Mouse (Mus musculus) intestine, embryonic 14.5 days (tissue): ENCODE measurements at regions not wholly inside any gene's neighbourhood (a gene's known extent, or its start where the extent isn't known, plus 50 kb on each side); places are given as distances from the start of the nearest gene placed in this dataset.

Experiments
- ATAC-seq: fragments of 200-750 bp; cut with Nextera tagmentation; replicated peaks from 2 replicates; pipeline ENCODE4 v1.8.0; 2017; ENCODE audit warnings: low read depth, moderate number of reproducible peaks, moderate TSS enrichment, moderate library complexity; ENCODE audit not compliant: low FRiP score, low TSS enrichment
- DNase-seq: peaks from one replicate; pipeline ENCODE4 v3.0.0-alpha.2; 2018; ENCODE audit warnings: low spot score
- H3K27ac ChIP-seq: fragments of 300-500 bp; sonication (generic); 2 replicates; pipeline ENCODE4 v1.5.1; 2014; ENCODE audit warnings: low read depth, mild to moderate bottlenecking, control low read depth
- H3K27me3 ChIP-seq: fragments of 300-500 bp; sonication (generic); replicated peaks from 2 replicates; pipeline ENCODE4 v1.6.1; 2014; ENCODE audit warnings: low read length, control low read depth; ENCODE audit not compliant: control insufficient read depth, insufficient read depth
- H3K36me3 ChIP-seq: fragments of 300-500 bp; sonication (generic); 2 replicates; pipeline ENCODE4 v1.6.1; 2014; ENCODE audit warnings: low read length, control low read depth; ENCODE audit not compliant: control insufficient read depth, insufficient read depth
- H3K4me1 ChIP-seq: fragments of 300-500 bp; sonication (generic); replicated peaks from 2 replicates; pipeline ENCODE4 v1.6.1; 2014; ENCODE audit warnings: low read length, control low read depth, mixed read lengths; ENCODE audit not compliant: control insufficient read depth, insufficient read depth
- H3K4me2 ChIP-seq: fragments of 300-500 bp; sonication (generic); 2 replicates; pipeline ENCODE4 v1.6.1; 2014; ENCODE audit warnings: low read length
- H3K4me3 ChIP-seq: fragments of 300-500 bp; sonication (generic); 2 replicates; pipeline ENCODE4 v1.5.1; 2014; ENCODE audit warnings: low read depth, low read length, control low read depth, mixed read lengths
- H3K9ac ChIP-seq: fragments of 300-500 bp; sonication (generic); 2 replicates; pipeline ENCODE4 v1.6.1; 2014; ENCODE audit warnings: mild to moderate bottlenecking, low read length
- H3K9me3 ChIP-seq: fragments of 300-500 bp; sonication (generic); 2 replicates; pipeline ENCODE4 v1.6.1; 2016; ENCODE audit warnings: low read length, control low read depth; ENCODE audit not compliant: control insufficient read depth
- WGBS: fragments of 180-500 bp; shearing (Covaris S2); extraction: QIAGEN DNeasy Blood & Tissue Kit; methylation state at CpG from one replicate; pipeline ENCODE4 v1.1.7; 2014; 5-methylcytosine and 5-hydroxymethylcytosine counted together

- no peaks in the 10 kb centered on the region for H3K9me3 ChIP-seq
- WGBS, result 61% methylated on average over 3 of the region's 3 CpGs
- ATAC-seq (no peak), DNase-seq (no peak)
- no peak overlapping the region for H3K4me2 ChIP-seq
- H3K27me3 ChIP-seq, result no peaks in the 10 kb centered on the region
- no peaks in the 10 kb centered on the region for H3K36me3 ChIP-seq
- H3K4me1 ChIP-seq, result peaks cover under 1% of the 10 kb centered on the region; the same call in 1 of the 2 replicates
- H3K4me3 ChIP-seq, result no peak overlapping the region
- H3K9ac ChIP-seq, result no peak overlapping the region
- no peak overlapping the region for H3K27ac ChIP-seq
These were observed 75.1 kb upstream of the Nrip1 start for GRCm38 (mm10) chr16:76448773-76449172.

DNA sequence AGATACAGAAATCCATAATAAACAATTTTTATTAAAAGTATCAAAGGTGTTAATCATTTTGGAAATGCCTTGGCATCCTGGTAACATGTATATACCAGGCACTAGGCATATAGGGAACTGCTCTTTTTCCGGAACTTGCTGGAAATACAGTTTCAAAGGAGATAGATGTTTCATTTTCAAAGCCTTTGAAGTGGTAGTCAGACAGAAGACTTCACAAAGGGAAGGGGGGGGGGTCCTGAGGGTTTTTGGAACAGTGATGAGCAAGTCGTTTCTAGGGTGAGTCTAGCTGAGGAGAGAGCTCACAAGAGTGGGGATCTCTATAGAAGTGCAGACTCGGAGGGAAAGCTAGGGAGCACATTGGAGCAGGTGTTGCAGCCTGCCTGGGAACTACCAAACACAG is 73.4 kb upstream of the Nrip1 start:
- ATAC-seq (no peak), DNase-seq (no peak)
- Histone ChIP-seq H3K4me1 (no peaks in the 10 kb centered on the region), H3K27ac (no peak overlapping the region), H3K36me3 (no peaks in the 10 kb centered on the region), H3K27me3 (no peaks in the 10 kb centered on the region), H3K9ac (no peak overlapping the region), H3K9me3 (no peaks in the 10 kb centered on the region), H3K4me3 (no peak overlapping the region), H3K4me2 (no peak overlapping the region)
- WGBS, result 72% methylated on average over 3 of the region's 3 CpGs

DNA sequence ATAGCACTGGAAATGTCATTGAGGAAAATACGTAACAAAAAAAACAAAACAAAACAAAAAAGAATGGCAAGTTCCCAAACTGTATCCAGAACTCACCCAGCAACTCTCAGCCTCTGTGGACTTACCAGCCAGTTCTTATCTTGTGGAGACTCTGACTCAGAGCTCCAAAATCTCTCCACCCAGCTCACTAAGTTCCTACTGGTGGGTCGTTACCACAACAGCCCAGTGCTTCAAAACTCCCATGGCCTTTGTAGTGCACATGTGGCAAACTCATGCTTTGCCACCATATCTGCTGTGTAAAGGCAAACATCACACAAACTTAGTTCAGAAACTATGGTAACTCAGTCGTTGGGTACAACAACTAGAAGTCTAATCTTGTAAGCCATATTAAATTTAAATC is 71.0 kb upstream of the Nrip1 start:
- WGBS, result 74% methylated on average over 3 of the region's 3 CpGs
- no peak for DNase-seq
- no peak overlapping the region for H3K27ac ChIP-seq
- no peaks in the 10 kb centered on the region for H3K4me1 ChIP-seq
- H3K4me2 ChIP-seq, result no peak overlapping the region
- no peak overlapping the region for H3K9ac ChIP-seq
- ATAC-seq, result no peak
- no peaks in the 10 kb centered on the region for H3K27me3 ChIP-seq
- no peaks in the 10 kb centered on the region for H3K9me3 ChIP-seq
- no peak overlapping the region for H3K4me3 ChIP-seq
- H3K36me3 ChIP-seq, result no peaks in the 10 kb centered on the region

- DNase-seq (no peak), ATAC-seq (no peak)
- WGBS, result 85% methylated on average over 2 of the region's 2 CpGs
- Histone ChIP-seq H3K4me1 (no peaks in the 10 kb centered on the region), H3K36me3 (no peaks in the 10 kb centered on the region), H3K4me2 (no peak overlapping the region), H3K9ac (no peak overlapping the region), H3K9me3 (no peaks in the 10 kb centered on the region), H3K27ac (no peak overlapping the region), H3K27me3 (no peaks in the 10 kb centered on the region), H3K4me3 (no peak overlapping the region)
These were observed 69.0 kb upstream of the Nrip1 start for GRCm38 (mm10) chr16:76442635-76443034.

DNA sequence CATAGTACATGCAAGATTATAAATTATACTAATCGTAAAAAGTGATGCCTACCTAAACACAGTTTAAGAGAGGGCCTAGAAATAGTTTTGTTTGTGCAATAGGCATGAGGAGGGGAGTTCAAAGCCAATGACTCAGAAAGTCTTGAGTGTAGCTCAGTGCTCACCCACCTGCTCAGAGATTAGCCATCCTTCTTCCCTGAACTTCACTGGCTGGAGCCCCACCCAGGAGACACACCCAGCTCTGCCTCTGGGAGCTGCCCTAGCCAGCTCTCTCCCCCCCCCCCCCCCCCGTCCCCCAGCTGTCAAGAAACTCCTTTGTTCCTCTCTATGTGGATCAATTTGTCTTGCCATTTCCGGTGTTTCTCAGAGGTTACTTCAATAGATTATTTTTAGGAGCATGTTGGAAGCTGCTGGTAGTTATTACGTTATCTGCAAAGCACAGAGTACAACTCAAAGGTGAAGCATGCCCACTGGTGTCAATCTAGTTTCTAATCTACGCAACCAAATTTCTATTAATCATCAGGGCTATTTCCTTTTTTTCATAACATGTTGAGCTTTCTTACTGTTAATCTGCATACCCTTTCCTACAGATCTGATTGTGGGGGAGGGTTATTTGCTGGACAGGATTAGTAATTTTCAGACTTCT is 68.3 kb upstream of the Nrip1 start:
- no peaks in the 10 kb centered on the region for H3K27me3 ChIP-seq
- no peaks in the 10 kb centered on the region for H3K9me3 ChIP-seq
- ATAC-seq, result peak; percentile 70
- H3K9ac ChIP-seq, result no peak overlapping the region
- WGBS, result 48% methylated on average over 5 of the region's 5 CpGs
- no peak overlapping the region for H3K27ac ChIP-seq
- H3K36me3 ChIP-seq, result no peaks in the 10 kb centered on the region
- no peak for DNase-seq
- H3K4me2 ChIP-seq, result no peak overlapping the region
- no peaks in the 10 kb centered on the region for H3K4me1 ChIP-seq
- no peak overlapping the region for H3K4me3 ChIP-seq

DNA sequence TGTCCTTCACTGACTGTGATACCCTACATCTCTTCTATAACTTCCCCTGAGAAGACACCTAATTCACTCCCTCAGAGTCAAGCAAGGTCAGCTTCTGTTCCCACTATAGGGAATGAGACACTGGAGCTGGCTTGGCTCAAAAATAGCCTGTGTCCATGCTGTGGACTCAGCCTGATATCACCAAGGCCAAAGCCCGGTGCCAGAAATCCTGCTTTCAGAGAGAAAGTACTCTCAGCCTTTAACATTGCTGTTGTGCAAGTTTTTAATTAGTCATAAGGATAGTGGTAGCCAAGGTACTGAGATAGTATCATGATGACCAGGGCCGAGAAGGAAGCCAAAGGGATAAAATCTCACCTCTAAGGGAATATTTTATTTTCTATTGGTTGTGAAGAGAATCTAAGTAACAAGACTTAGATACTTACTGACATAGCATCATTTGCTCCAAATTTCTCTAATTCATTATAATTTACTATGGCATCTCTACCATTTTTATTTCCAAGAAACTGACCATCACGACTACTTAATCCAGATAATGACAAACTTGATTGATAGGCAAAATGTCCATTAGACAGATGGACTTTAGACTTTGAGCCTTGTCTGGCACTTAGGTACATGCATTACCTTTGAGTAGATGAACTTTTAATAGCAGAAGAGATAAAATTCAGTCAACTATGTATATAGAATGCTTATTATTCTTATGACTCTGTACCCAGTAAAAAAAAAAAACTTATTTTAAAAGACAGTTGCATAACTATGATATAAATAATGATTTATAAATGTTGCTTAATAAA is 64.7 kb upstream of the Nrip1 start:
- Histone ChIP-seq H3K9me3 (no peaks in the 10 kb centered on the region), H3K36me3 (no peaks in the 10 kb centered on the region), H3K27ac (no peak overlapping the region), H3K4me3 (no peak overlapping the region), H3K4me1 (no peaks in the 10 kb centered on the region), H3K4me2 (no peak overlapping the region), H3K27me3 (no peaks in the 10 kb centered on the region), H3K9ac (no peak overlapping the region)
- WGBS, result 85% methylated on average over 3 of the region's 3 CpGs
- no peak for ATAC-seq
- no peak for DNase-seq

DNA sequence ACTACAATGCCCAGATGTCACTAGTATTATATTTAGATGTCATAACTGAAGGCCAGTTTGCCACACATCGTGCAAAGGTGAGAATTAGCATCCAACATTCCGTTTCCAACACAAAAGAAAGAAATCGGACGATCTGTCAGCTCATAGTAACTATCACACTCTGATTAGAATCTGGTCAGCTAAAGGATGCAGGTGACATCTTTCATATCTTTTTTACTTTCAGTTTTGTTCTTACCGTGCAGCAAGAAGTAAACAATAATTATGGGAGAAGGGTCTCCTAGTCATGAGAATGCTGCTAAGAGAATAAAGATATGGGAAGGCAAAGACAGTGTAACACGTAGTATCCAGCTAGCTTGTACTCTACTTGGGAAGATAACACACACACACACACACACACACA is 62.7 kb upstream of the Nrip1 start:
- no peak for DNase-seq
- H3K9me3 ChIP-seq, result no peaks in the 10 kb centered on the region
- 85% methylated on average over 6 of the region's 6 CpGs for WGBS
- no peak overlapping the region for H3K4me2 ChIP-seq
- H3K36me3 ChIP-seq, result no peaks in the 10 kb centered on the region
- H3K4me1 ChIP-seq, result no peaks in the 10 kb centered on the region
- H3K4me3 ChIP-seq, result no peak overlapping the region
- no peaks in the 10 kb centered on the region for H3K27me3 ChIP-seq
- no peak overlapping the region for H3K9ac ChIP-seq
- ATAC-seq, result no peak
- H3K27ac ChIP-seq, result no peak overlapping the region

- H3K9ac ChIP-seq, result no peak overlapping the region
- no peaks in the 10 kb centered on the region for H3K4me1 ChIP-seq
- H3K27ac ChIP-seq, result no peak overlapping the region
- no peaks in the 10 kb centered on the region for H3K36me3 ChIP-seq
- ATAC-seq (no peak), DNase-seq (no peak)
- no peaks in the 10 kb centered on the region for H3K27me3 ChIP-seq
- H3K4me2 ChIP-seq, result no peak overlapping the region
- WGBS, result 82% methylated on average over 24 of the region's 24 CpGs
- no peaks in the 10 kb centered on the region for H3K9me3 ChIP-seq
- H3K4me3 ChIP-seq, result no peak overlapping the region
These were observed 59.6 kb upstream of the Nrip1 start for GRCm38 (mm10) chr16:76433076-76433825.
